Mouse (Mus musculus) heart, postnatal 14 days (tissue): ENCODE results near the gene Msx3. TPM values are rescaled to one million over a fixed set of nuclear protein-coding genes. Genes with fewer than 3 reads are reported as not detected.

Experiments used
- DNase-seq, 2 experiments: peaks; one replicate each; pipeline ENCODE4 v3.0.0; 2021 to 2022
- intact Hi-C: fragments of 180-260 bp; cut with DNase I; formaldehyde crosslinking; loops from one replicate; pipeline ENCODE4 v1.15.1; 2025
- total RNA-seq, 2 experiments: library from RNA; stranded (reverse); gene quantifications; 2 replicates each; pipeline ENCODE4 v1.2.3; 2021

Msx3 gene
- total RNA-seq, 2 experiments from 2014 or later = not detected

- no peak for DNase-seq
- intact Hi-C loops = no loop called here
Observed at GRCm38 (mm10) chr7:139998691-139999350, 50.1 kb downstream of the Msx3 start.

Other genes starting within 250 kb of the Msx3 start
- gene Adgra1, start 214.9 kb downstream of the Msx3 start, total RNA-seq = not detected
- under 1 TPM in 1 of 2 experiments, not detected in 1; 0.24 TPM for gene Kndc1, start 154.4 kb downstream of the Msx3 start, total RNA-seq
- gene Utf1, start 105.3 kb downstream of the Msx3 start, total RNA-seq = not detected
- gene 6430531B16Rik, start 70.3 kb downstream of the Msx3 start, total RNA-seq = not detected
- gene Adam8, start 56.5 kb downstream of the Msx3 start, total RNA-seq = under 1 TPM; 0.93 TPM
- 10 to 100 TPM; 10.3 to 10.7 TPM for gene Zfp511, start 12.7 kb downstream of the Msx3 start, total RNA-seq
- 10 to 100 TPM; 27.4 to 29.4 TPM for gene Tubgcp2, start 12.4 kb downstream of the Msx3 start, total RNA-seq
- not detected for gene Caly, start 33.5 kb upstream of the Msx3 start, total RNA-seq
- not detected for gene Prap1, start 44.3 kb upstream of the Msx3 start, total RNA-seq
- gene Fuom, start 53.4 kb upstream of the Msx3 start, total RNA-seq = 10 to 100 TPM; 76.5 to 77.2 TPM
- gene Paox, start 66.7 kb upstream of the Msx3 start, total RNA-seq = 1 to 10 TPM; 3.6 to 3.9 TPM
- 100 to 1,000 TPM; 298 to 315 TPM for gene Echs1, start 67.4 kb upstream of the Msx3 start, total RNA-seq
- 10 to 100 TPM; 28.1 to 29.3 TPM for gene Mtg1, start 88.5 kb upstream of the Msx3 start, total RNA-seq
- under 1 TPM; 0.32 to 0.41 TPM for gene Sprn, start 105.8 kb upstream of the Msx3 start, total RNA-seq
- not detected for gene Olfr522, start 115.7 kb upstream of the Msx3 start, total RNA-seq
- gene Olfr523, start 124.1 kb upstream of the Msx3 start, total RNA-seq = not detected
- not detected for gene Olfr524, start 156.9 kb upstream of the Msx3 start, total RNA-seq
- gene Cd163l1, start 169.2 kb upstream of the Msx3 start, total RNA-seq = not detected
- gene 5830411N06Rik, start 198.2 kb upstream of the Msx3 start, total RNA-seq = under 1 TPM in 1 of 2 experiments, not detected in 1; 0.10 TPM